Mouse (Mus musculus): ENCODE data around the gene Strn3. TPM values are rescaled to one million over a fixed set of nuclear protein-coding genes. Genes with fewer than 3 reads are reported as not detected.
A peak's percentile ranks its signal among the peaks of the same experiment; 100 is the strongest.

The Strn3 gene
- polyA plus RNA-seq (2014; fragmentation: Nextera tagmentation; extraction: Ambion mirVana) = 62.2 and 63.6 TPM in 2 replicates

DNA sequence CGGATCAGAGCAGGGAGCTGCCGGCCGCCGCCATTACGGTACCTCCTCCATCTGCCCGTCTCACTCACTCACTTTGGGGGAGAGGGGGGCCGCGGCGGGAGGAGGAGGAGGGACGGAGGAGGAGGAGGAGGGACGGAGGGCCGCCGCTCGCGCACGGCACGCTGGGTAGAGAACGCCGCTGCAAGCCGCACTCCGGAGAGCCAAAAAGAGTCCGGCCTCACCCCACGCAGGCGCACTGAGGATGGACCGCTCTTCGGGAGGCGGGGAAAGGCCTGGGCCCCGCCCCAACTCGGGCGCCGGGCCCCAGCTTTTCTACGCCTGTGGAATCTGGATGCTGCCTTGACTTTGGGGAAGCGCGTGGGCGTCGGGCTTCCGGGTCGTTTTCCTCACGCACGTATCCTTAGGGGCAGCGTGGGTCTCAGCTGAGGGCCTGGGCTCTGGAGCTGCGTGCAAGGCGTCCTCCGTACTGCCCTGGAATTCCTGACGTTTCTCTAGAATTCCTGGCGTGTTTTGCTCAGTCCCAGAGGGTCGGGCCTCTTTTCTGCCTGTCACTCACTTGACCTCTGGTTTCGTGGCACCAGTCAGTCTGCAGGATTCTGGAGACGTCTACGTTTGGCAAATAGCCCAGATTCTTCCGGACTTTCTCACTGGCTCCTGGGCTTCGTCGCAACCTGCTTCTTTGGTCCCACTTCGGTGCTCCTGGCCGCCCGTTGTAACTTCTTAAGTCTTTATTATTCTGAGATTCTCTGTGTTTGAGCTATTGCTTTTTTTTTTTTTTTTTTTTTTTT is at the start of gene Strn3:
Strn3 (minus strand) TSS at position 53 of the 788 bp plus-strand sequence.
- WGBS = under 1% methylated on average over 46 of the region's 56 CpGs
- no peaks in the 10 kb centered on the region for H3K9me3 ChIP-seq (ENCODE audit: control insufficient read depth, low read depth, low read length)
- peak within 1 kb of the TSS; percentile 54 for H3K4me2 ChIP-seq (replicated peaks; ENCODE audit: low read depth, low read length)
- H3K9ac ChIP-seq (replicated peaks; ENCODE audit: low read depth, low read length) = peak within 1 kb of the TSS; percentile 99
- ATAC-seq (ENCODE audit: insufficient number of reproducible peaks, insufficient read depth, low FRiP score, low read depth) = peak; percentile 94
- H3K27ac ChIP-seq (ENCODE audit: low read length) = peak within 1 kb of the TSS; percentile 100
- H3K4me1 ChIP-seq (ENCODE audit: control insufficient read depth, insufficient read depth, low read length) = peaks cover 13% of the 10 kb centered on the region
- peak within 1 kb of the TSS; percentile 96 for H3K4me3 ChIP-seq (ENCODE audit: low read depth, low read length)
- H3K27me3 ChIP-seq (ENCODE audit: control insufficient read depth, insufficient read depth, low read length) = no peaks in the 10 kb centered on the region
- H3K36me3 ChIP-seq (ENCODE audit: control insufficient read depth, insufficient read depth, low read length) = no peaks in the 10 kb centered on the region

DNA sequence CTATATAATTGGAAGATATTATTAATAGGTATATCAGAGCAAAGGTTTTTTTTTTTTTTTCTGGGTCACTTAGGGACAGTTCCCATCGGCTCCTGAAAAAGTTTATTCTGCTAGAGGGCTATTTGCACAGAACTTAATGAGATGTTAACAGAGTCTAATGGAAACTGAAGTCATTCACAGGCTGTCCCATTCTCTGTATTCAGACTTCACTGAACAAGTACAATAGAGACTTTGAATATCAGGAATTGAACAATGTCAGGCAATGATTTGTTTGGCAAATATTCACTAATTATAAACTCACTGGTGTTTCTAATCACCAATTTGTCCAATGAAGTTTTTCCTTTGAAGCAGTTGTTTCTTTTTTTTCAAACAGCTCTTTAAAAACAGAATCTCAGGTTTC is 45.1 kb upstream of the Strn3 start:
- WGBS = 71% methylated on average over 1 of the region's 1 CpGs
- peaks cover 15% of the 10 kb centered on the region for H3K4me1 ChIP-seq (ENCODE audit: control insufficient read depth, insufficient read depth, low read length)
- H3K36me3 ChIP-seq (ENCODE audit: control insufficient read depth, insufficient read depth, low read length) = no peaks in the 10 kb centered on the region
- no peaks in the 10 kb centered on the region for H3K27me3 ChIP-seq (ENCODE audit: control insufficient read depth, insufficient read depth, low read length)
- ATAC-seq (ENCODE audit: insufficient number of reproducible peaks, insufficient read depth, low FRiP score, low read depth) = no peak
- H3K4me3 ChIP-seq (ENCODE audit: low read depth, low read length) = no peak overlapping the region
- H3K4me2 ChIP-seq (replicated peaks; ENCODE audit: low read depth, low read length) = no peak overlapping the region
- H3K27ac ChIP-seq (ENCODE audit: low read length) = no peak overlapping the region
- H3K9me3 ChIP-seq (ENCODE audit: control insufficient read depth, low read depth, low read length) = no peaks in the 10 kb centered on the region
- no peak overlapping the region for H3K9ac ChIP-seq (replicated peaks; ENCODE audit: low read depth, low read length)

DNA sequence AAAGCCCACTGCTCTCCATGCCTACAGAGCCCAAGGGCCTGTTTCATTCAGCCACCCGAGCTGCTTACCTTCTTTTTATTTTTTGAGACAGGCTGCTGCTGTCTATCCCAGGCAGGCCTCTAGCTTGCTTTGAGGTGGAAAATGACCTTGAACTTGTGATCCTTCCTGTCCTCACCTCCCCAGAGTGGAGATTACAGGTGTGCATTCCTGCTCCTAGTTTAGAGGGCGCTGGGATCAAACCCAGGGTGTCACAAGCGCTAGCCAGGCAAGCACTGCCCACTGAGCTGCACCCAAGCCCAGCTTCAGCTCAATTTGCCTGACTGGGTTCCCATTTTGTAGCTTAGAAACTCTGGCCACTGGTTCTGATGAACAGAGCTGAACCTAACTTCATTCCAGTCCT is 44.7 kb upstream of the Strn3 start:
- Histone ChIP-seq H3K4me1 (ENCODE audit: control insufficient read depth, insufficient read depth, low read length) (peaks cover 15% of the 10 kb centered on the region), H3K27ac (ENCODE audit: low read length) (peak overlapping the region; percentile 63; the same call in 1 of the 2 replicates), H3K36me3 (ENCODE audit: control insufficient read depth, insufficient read depth, low read length) (no peaks in the 10 kb centered on the region), H3K9me3 (ENCODE audit: control insufficient read depth, low read depth, low read length) (no peaks in the 10 kb centered on the region), H3K4me3 (ENCODE audit: low read depth, low read length) (no peak overlapping the region), H3K9ac (replicated peaks; ENCODE audit: low read depth, low read length) (no peak overlapping the region), H3K27me3 (ENCODE audit: control insufficient read depth, insufficient read depth, low read length) (no peaks in the 10 kb centered on the region), H3K4me2 (replicated peaks; ENCODE audit: low read depth, low read length) (no peak overlapping the region)
- ATAC-seq (ENCODE audit: insufficient number of reproducible peaks, insufficient read depth, low FRiP score, low read depth) = no peak
- WGBS = 67% methylated on average over 3 of the region's 3 CpGs

DNA sequence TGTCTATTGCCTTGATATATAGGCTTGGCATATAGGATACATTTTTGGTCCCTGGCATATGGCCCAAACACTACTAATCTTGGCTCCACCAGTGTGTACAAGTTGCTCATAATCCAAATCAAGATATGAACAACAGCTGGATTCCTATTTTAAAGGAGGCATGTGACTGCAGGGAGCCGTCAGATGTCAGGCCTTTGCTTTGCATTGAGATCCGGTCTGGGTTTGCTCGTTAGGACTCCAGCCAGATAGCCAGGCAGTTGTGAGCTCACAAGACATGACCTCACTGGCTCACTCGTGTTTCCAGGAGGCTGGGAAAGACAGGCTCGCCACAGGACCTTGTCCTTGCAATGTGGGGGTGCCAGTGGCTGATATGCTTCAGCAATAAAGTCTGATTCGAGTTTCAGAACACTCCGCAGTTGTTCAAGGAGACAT is 44.2 kb upstream of the Strn3 start:
- ATAC-seq (ENCODE audit: insufficient number of reproducible peaks, insufficient read depth, low FRiP score, low read depth) = peak; percentile 79

DNA sequence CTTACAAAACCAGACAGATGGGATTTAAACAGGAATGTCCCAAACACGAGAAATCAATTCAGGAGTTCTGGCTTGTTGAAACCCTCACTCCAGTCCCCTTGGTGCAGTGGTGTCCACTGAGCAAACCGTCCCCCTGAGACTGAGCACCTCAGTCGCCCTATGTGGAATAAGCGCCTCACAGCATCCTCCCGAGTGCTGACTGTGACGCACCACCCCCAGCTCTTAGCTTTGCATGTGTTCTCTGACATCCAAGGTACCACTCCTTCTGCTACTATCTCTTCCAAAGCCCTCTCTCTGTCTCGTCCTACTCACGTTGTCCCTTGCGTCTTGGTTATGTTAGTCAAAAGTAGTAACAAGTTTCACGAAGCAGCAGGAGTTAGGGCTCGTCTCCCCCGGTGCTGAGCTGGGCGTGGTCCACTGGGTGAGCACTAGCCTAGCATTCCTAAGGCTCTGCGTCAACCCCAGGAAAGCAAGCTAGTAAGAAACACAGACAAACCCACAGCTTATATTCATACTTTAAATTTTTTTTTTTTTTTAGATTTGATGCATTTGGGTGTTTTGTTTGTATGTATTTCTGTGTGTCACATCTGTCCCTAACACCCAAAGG is 43.0 kb upstream of the Strn3 start:
- Histone ChIP-seq H3K4me3 (ENCODE audit: low read depth, low read length) (no peak overlapping the region), H3K27me3 (ENCODE audit: control insufficient read depth, insufficient read depth, low read length) (no peaks in the 10 kb centered on the region), H3K27ac (ENCODE audit: low read length) (peak overlapping the region; percentile 66), H3K4me1 (ENCODE audit: control insufficient read depth, insufficient read depth, low read length) (peaks cover 15% of the 10 kb centered on the region), H3K9ac (replicated peaks; ENCODE audit: low read depth, low read length) (no peak overlapping the region), H3K9me3 (ENCODE audit: control insufficient read depth, low read depth, low read length) (no peaks in the 10 kb centered on the region), H3K36me3 (ENCODE audit: control insufficient read depth, insufficient read depth, low read length) (no peaks in the 10 kb centered on the region), H3K4me2 (replicated peaks; ENCODE audit: low read depth, low read length) (peak overlapping the region; percentile 13)
- 51% methylated on average over 14 of the region's 14 CpGs for whole genome bisulfite sequencing
- ATAC-seq (ENCODE audit: insufficient number of reproducible peaks, insufficient read depth, low FRiP score, low read depth) = no peak

More for the DNA sequence above, 44.2 kb upstream of the Strn3 start:
- WGBS = 39% methylated on average over 7 of the region's 7 CpGs
- no peak overlapping the region for H3K4me2 ChIP-seq (replicated peaks; ENCODE audit: low read depth, low read length)
- H3K9ac ChIP-seq (replicated peaks; ENCODE audit: low read depth, low read length) = no peak overlapping the region
- no peaks in the 10 kb centered on the region for H3K36me3 ChIP-seq (ENCODE audit: control insufficient read depth, insufficient read depth, low read length)
- peak overlapping the region; percentile 63; the same call in 1 of the 2 replicates for H3K27ac ChIP-seq (ENCODE audit: low read length)
- peaks cover 15% of the 10 kb centered on the region for H3K4me1 ChIP-seq (ENCODE audit: control insufficient read depth, insufficient read depth, low read length)
- no peak overlapping the region for H3K4me3 ChIP-seq (ENCODE audit: low read depth, low read length)
- no peaks in the 10 kb centered on the region for H3K9me3 ChIP-seq (ENCODE audit: control insufficient read depth, low read depth, low read length)
- no peaks in the 10 kb centered on the region for H3K27me3 ChIP-seq (ENCODE audit: control insufficient read depth, insufficient read depth, low read length)

DNA sequence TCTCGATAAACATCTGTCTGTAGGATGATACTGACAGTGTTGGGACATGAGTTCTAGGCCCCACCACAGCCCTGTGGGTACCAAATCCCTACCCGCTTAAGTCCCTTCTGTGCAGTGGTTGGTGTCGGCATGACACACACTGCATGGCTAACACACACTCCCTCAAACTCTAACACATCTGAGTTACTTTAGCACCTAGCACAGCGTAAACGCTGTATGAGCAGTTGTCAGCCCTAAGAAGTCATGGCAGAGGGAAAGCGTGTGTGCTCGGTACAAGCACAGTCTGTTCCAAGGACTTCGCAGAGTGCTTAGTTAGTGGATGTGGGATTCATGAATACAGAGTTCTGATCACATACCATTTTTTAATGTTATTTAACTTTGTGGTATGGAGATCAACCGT is 38.1 kb upstream of the Strn3 start:
- no peak overlapping the region for H3K27ac ChIP-seq (ENCODE audit: low read length)
- H3K9ac ChIP-seq (replicated peaks; ENCODE audit: low read depth, low read length) = no peak overlapping the region
- peaks cover 3% of the 10 kb centered on the region for H3K4me1 ChIP-seq (ENCODE audit: control insufficient read depth, insufficient read depth, low read length)
- H3K4me2 ChIP-seq (replicated peaks; ENCODE audit: low read depth, low read length) = no peak overlapping the region
- no peaks in the 10 kb centered on the region for H3K9me3 ChIP-seq (ENCODE audit: control insufficient read depth, low read depth, low read length)
- no peak overlapping the region for H3K4me3 ChIP-seq (ENCODE audit: low read depth, low read length)
- WGBS = 94% methylated on average over 9 of the region's 9 CpGs
- ATAC-seq (ENCODE audit: insufficient number of reproducible peaks, insufficient read depth, low FRiP score, low read depth) = no peak
- no peaks in the 10 kb centered on the region for H3K27me3 ChIP-seq (ENCODE audit: control insufficient read depth, insufficient read depth, low read length)
- H3K36me3 ChIP-seq (ENCODE audit: control insufficient read depth, insufficient read depth, low read length) = no peaks in the 10 kb centered on the region

DNA sequence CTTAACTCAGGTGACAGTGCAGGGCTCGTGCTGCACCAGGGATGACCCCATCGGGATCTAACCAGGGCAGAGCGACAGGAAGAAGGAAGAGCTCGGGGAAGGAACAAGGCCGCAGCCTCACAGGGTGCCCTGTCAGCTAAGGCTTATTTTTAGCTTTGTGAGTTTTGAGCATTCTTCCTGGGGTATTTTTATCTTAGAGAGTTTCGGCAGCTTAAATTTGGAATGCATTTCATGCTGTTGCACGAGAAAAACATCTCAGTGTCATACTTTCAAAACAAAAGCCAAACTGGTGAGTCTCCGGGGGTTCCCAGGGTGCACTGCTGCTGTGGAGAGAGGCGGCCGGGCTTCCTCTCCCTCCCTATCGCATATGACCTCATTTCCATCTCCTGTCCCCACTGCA is 37.4 kb upstream of the Strn3 start:
- 69% methylated on average over 11 of the region's 11 CpGs for WGBS
- no peak overlapping the region for H3K4me3 ChIP-seq (ENCODE audit: low read depth, low read length)
- ATAC-seq (ENCODE audit: insufficient number of reproducible peaks, insufficient read depth, low FRiP score, low read depth) = no peak
- no peaks in the 10 kb centered on the region for H3K27me3 ChIP-seq (ENCODE audit: control insufficient read depth, insufficient read depth, low read length)
- H3K9me3 ChIP-seq (ENCODE audit: control insufficient read depth, low read depth, low read length) = no peaks in the 10 kb centered on the region
- no peaks in the 10 kb centered on the region for H3K36me3 ChIP-seq (ENCODE audit: control insufficient read depth, insufficient read depth, low read length)
- peak overlapping the region; percentile 44; the same call in 1 of the 2 replicates for H3K27ac ChIP-seq (ENCODE audit: low read length)
- H3K4me2 ChIP-seq (replicated peaks; ENCODE audit: low read depth, low read length) = no peak overlapping the region
- H3K9ac ChIP-seq (replicated peaks; ENCODE audit: low read depth, low read length) = no peak overlapping the region
- no peaks in the 10 kb centered on the region for H3K4me1 ChIP-seq (ENCODE audit: control insufficient read depth, insufficient read depth, low read length)

DNA sequence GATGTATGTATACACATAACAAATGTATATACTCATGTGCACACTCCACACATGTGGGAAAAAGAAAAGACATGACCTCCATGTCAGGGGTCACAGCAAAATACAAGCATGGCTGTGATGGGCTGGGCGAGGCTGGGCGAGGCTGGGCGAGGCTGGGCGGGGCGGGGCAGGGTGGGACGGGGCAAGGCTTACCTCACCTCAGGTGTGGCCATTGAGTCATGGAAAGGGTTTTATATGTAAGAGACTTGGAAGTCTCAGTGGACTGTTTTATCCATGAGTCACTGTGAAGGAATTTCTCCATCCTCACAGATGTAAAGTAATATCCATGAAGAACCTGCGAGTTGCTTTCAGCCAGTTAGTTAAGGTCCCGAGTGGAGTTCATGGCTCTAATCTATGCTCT is 30.1 kb upstream of the Strn3 start:
- Histone ChIP-seq H3K4me1 (ENCODE audit: control insufficient read depth, insufficient read depth, low read length) (no peaks in the 10 kb centered on the region), H3K9me3 (ENCODE audit: control insufficient read depth, low read depth, low read length) (no peaks in the 10 kb centered on the region), H3K36me3 (ENCODE audit: control insufficient read depth, insufficient read depth, low read length) (no peaks in the 10 kb centered on the region), H3K4me2 (replicated peaks; ENCODE audit: low read depth, low read length) (no peak overlapping the region), H3K27me3 (ENCODE audit: control insufficient read depth, insufficient read depth, low read length) (no peaks in the 10 kb centered on the region), H3K27ac (ENCODE audit: low read length) (no peak overlapping the region), H3K4me3 (ENCODE audit: low read depth, low read length) (no peak overlapping the region), H3K9ac (replicated peaks; ENCODE audit: low read depth, low read length) (no peak overlapping the region)
- 0 out of 2 replicates have a peak, but pooled peaks have one; percentile 46 for ATAC-seq (ENCODE audit: insufficient number of reproducible peaks, insufficient read depth, low FRiP score, low read depth)
- WGBS = 85% methylated on average over 8 of the region's 8 CpGs
